Mouse (Mus musculus) lung, postnatal 14 days (tissue): ENCODE results near the gene Nkiras2.
A peak's percentile ranks its signal among the peaks of the same experiment; 100 is the strongest.
"Not testable (repeated sequence)": the region's sequence is repeated elsewhere in the genome, so short reads cannot be mapped to it uniquely, and the experiment has no call there.

Experiments
- DNase-seq: peaks from one replicate; pipeline ENCODE4 v3.0.0; 2021

The Nkiras2 gene

GRCm38 (mm10) chr11:100618761-100619484, at the start of gene Nkiras2:
Gene Nkiras2, plus strand, starts transcription at chr11:100619244.
- DNase-seq = peak; percentile 71

GRCm38 (mm10) chr11:100569789-100570188, 49.3 kb upstream of the Nkiras2 start:
- DNase-seq = no peak

GRCm38 (mm10) chr11:100570430-100571201, 48.4 kb upstream of the Nkiras2 start:
- DNase-seq = peak; percentile 85

- DNase-seq = peak; percentile 12
Observed at GRCm38 (mm10) chr11:100571202-100571567, 47.9 kb upstream of the Nkiras2 start.

GRCm38 (mm10) chr11:100574188-100574587, 44.9 kb upstream of the Nkiras2 start:
- no peak for DNase-seq

- DNase-seq = peak; percentile 84
Observed at GRCm38 (mm10) chr11:100574708-100575483, 44.1 kb upstream of the Nkiras2 start, which contains the start of gene Cnp. Gene Cnp, plus strand, starts transcription at chr11:100574904.

- no peak for DNase-seq
Observed at GRCm38 (mm10) chr11:100575484-100575855, 43.6 kb upstream of the Nkiras2 start.

GRCm38 (mm10) chr11:100576256-100576655, 42.8 kb upstream of the Nkiras2 start:
- no peak for DNase-seq

- DNase-seq = no peak
Observed at GRCm38 (mm10) chr11:100577852-100578599, 41.0 kb upstream of the Nkiras2 start.

GRCm38 (mm10) chr11:100579116-100579799, 39.8 kb upstream of the Nkiras2 start:
- no peak for DNase-seq

GRCm38 (mm10) chr11:100580275-100580674, 38.8 kb upstream of the Nkiras2 start:
- DNase-seq = no peak

- DNase-seq = no peak
Observed at GRCm38 (mm10) chr11:100581756-100582155, 37.3 kb upstream of the Nkiras2 start.

GRCm38 (mm10) chr11:100582413-100582812, 36.6 kb upstream of the Nkiras2 start:
- not testable (repeated sequence) for DNase-seq

- DNase-seq = no peak
Observed at GRCm38 (mm10) chr11:100582836-100583235, 36.2 kb upstream of the Nkiras2 start.

- no peak for DNase-seq
Observed at GRCm38 (mm10) chr11:100584561-100584961, 34.5 kb upstream of the Nkiras2 start.

GRCm38 (mm10) chr11:100585148-100585547, 33.9 kb upstream of the Nkiras2 start:
- DNase-seq = no peak

- no peak for DNase-seq
Observed at GRCm38 (mm10) chr11:100588462-100588861, 30.6 kb upstream of the Nkiras2 start.

- no peak for DNase-seq
Observed at GRCm38 (mm10) chr11:100592346-100593046, 26.5 kb upstream of the Nkiras2 start.

- no peak for DNase-seq
Observed at GRCm38 (mm10) chr11:100594608-100595007, 24.4 kb upstream of the Nkiras2 start.

- DNase-seq = no peak
Observed at GRCm38 (mm10) chr11:100595533-100595932, 23.5 kb upstream of the Nkiras2 start.

GRCm38 (mm10) chr11:100598074-100598473, 21.0 kb upstream of the Nkiras2 start:
- DNase-seq = no peak
